Mouse (Mus musculus): ENCODE data around the gene Rhot1.

Gene Rhot1

DNA sequence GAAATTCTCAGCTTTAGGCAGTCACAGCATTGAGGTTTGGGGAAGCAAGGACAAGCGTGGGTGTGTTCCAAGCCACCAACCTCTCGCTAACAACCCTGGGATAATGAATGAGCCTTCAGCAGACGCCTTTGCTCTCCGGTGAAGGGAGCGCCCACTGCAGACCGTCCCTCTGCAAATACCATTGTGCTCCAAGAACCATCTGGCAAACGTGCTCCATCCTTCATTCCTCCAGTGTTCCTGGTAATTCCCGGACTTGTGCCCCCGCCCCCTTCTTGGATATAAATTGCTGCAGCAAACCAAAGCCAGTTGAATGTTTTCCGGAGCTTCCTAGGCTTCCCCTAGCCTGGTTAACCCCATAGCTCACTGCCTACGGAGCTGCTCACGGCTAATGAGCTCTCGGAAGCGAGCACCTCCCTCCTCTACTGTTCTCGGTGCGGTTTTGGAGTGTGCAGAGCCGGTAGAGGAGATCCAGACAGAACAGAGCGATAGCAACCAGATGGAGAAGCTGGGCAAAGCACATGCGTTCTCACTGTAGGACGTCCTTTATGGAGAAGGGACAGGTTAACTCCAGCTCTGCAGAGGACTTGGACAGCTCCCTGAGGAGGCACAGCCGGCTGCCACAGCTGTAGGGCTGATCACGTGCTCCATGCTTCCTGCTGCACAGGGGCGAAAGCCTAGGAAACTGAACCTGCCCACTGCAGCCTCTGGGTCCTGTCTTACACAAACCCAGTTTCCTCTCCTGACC is 81.1 kb downstream of the Rhot1 start:
- peak; percentile 65 to 72 for DNase-seq (ENCODE audit: low spot score in 2 of 2)

DNA sequence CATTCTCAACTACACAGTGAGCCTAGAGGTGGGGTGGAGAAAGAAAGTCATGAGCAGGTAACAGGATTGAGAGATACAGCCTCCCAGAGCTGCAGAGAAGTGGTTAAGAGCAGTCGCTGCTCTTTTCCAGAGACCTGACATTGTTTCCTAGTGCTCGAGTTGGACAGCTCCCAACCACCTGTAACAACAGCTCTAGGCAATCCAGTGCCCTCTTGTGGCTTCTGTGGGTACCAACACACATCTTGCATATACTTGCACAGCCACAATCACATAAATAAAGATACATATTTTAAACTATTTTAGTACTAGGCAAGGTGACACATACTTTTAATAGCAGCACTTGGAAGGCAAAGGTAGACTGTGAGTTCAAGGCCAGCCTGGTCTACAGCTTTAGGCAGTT is 82.2 kb downstream of the Rhot1 start:
- DNase-seq (ENCODE audit: low spot score in 2 of 2): no peak

DNA sequence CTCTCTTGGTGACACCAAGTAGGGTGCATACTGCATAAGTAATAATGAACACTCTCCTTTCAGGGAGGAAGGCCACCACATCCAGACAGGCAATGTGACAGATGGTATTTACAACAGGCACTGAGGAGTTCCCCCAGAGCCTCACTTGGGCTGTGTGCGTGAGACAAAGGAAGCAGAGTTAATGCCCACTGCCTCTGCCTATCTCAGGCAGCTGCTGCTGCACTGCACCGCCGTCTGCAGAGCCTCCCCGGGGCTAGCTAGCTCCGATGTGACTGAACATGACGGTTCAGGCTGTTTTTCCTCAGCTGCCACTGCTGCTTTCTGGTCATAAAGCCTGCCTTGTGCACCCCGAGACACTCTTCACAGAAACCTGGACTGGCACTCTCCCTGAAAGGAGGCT is 83.6 kb downstream of the Rhot1 start:
- DNase-seq (ENCODE audit: low spot score in 2 of 2): no peak

- DNase-seq (ENCODE audit: low spot score in 2 of 2): no peak
These were observed 86.2 kb downstream of the Rhot1 start for GRCm38 (mm10) chr11:80295066-80295465.

DNA sequence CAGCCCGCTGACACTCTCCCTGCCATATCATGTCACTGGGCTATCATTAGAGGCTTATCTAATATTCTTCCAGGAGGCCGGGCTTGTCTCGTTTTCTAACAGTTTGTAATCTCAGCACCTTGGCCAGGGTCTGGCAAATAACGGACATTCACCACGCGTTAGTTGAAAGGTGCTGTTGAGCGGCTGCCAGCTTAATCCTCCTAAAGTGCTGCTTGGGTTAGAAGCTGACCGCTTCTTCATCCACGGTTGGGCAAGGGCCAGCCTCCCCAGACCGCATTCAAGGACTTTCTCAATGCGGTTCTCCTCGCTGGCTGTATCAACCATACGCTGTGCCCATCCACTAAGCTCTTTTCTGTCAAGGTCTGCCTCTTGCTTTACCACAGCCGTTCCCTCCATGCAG is 87.0 kb downstream of the Rhot1 start:
- DNase-seq (ENCODE audit: low spot score in 2 of 2): no peak

DNA sequence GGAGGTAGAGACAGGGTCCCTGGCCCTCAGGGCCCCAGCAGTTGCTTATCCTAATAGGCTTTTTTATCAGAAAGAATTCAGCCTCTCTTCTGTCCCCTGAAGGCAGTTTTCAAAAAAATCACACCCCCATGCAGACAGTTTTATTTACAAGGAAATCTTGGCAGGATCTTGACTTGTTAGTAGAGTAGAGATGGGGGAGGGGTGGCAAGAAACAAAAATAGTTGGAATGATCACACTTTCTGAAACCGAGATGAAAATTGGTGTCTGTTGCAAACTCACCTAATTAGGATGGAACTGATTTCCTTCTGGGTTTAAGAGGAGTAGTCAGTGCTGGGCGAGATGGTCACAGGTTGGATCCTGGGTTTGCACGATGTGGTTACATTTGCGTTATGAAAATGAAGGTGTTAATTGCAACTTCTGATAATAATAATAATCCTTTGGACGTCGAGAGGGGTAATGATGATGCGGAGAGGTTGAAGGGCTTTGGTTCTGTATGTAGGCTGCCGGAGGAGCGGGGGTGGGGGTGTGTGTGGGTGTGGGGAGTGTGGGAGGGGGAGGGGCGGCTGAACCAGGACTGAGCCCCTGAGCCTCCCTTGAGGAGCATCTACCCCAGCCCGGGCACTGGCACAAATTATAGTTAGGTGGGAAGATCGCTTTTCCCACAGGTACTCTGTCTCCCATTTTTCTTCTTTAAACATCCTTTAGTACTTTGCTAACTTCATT is 90.9 kb downstream of the Rhot1 start:
- peak in 1 of 2 experiments; percentile 51 for DNase-seq (ENCODE audit: low spot score in 2 of 2)

- DNase-seq (ENCODE audit: low spot score in 2 of 2): peak; percentile 35 to 56
These were observed 91.9 kb downstream of the Rhot1 start, which contains the start of gene Rhbdl3 for GRCm38 (mm10) chr11:80300551-80301315. TSS of gene Rhbdl3 (plus strand) at chr11:80300912.

- DNase-seq (ENCODE audit: low spot score in 2 of 2): peak; percentile 26 to 37
These were observed 92.7 kb downstream of the Rhot1 start for GRCm38 (mm10) chr11:80301316-80302045.

DNA sequence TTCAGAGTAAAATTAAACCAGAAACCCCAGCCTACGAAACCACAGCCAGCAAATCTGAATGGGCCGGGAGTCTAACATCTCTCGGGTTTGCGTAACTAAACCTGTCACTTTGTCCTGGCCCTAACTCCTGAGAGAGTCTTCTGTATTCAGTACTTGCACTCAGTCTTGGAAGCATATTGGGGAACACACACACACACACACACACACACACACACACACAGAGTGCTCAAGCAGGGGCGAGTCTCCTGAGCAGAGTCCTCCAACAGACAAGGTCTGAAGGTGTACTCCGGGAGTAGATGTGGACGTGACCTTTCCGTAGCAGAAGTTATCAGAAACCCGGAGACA is 93.2 kb downstream of the Rhot1 start:
- DNase-seq (ENCODE audit: low spot score in 2 of 2): peak in 1 of 2 experiments; percentile 11

- peak; percentile 79 to 84 for DNase-seq (ENCODE audit: low spot score in 2 of 2)
These were observed 93.7 kb downstream of the Rhot1 start for GRCm38 (mm10) chr11:80302536-80302935.

DNA sequence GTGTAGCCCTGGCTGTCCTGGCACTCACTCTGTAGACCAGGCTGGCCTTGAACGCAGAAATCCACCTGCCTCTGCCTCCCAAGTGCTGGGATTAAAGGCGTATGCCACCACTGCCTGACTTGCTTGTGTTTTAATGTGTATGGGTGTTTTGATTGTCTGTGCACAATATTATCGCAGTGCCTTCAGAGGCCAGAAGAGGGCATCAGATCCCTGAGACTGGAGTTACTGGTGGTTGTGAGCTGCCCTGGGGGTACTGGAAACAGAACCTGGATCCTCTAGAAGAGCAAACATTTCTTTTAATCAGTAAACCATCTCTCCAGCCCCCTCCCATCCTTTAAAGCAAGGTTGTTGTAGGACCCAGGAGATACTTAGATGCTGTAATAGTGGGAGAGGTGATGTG is 94.9 kb downstream of the Rhot1 start:
- DNase-seq (ENCODE audit: low spot score in 2 of 2): no peak

DNA sequence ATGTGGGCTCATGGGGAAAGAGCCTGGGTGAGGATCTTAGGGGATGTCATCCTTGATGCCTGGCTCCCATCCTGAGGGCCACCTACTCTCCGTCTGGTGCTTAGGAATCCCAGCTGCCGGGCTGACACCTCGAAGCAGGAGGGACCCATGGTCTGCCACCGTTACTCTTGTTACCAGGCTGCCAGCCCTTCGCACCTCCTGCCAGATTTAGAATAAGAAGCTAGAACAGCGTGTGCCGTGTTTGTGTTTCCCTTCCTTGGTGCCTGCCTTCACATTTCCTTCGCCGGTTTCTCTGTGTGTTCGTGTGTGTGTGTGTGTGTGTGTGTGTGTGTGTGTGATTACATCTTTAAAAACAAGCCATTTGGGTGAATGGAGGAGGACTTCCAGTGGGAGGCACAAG is 96.0 kb downstream of the Rhot1 start:
- peak; percentile 81 to 85 for DNase-seq (ENCODE audit: low spot score in 2 of 2)

DNA sequence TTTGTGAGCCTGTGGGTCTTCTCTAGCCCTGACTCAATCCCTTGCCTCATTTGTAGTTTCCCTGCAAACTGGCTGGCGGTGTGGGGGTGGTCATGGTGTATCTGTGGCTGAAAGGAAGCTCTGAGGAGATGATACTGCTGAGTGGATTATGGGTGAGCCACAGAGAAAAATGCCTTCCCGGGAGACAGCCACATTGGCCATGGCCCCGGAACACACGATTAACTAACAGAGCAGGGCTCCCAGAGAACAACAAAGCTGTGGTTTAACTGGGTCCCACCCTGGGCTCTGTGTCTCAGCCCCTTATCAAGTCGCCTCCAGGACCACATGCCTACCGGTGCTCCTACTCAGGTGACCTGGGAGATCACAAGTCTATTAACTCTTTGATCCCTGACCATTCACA is 99.7 kb downstream of the Rhot1 start:
- no peak for DNase-seq (ENCODE audit: low spot score in 2 of 2)

DNA sequence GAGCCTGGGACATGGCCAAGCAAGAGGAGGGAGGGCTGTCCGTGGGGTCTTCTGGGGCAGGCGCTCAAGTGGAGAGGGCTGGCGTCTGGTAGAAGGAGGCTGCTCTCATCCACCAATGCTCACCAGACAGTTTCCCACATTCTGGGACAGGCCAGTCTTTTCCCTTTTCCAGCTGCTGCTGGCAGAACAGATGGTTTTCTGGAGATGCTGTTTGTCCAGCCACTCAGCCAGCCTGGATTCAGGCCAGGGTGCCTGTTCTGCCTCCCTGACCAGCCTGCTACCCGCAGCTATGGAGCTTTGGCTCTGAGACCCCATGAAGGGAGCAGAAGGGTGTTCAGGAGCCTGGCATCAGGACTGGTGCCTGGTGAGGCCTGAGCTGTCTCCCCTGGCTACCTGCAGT is 102.5 kb downstream of the Rhot1 start:
- no peak for DNase-seq (ENCODE audit: low spot score in 2 of 2)

GRCm38 (mm10) chr11:80312049-80312448 is 103.2 kb downstream of the Rhot1 start:
- DNase-seq (ENCODE audit: low spot score in 2 of 2): no peak

- no peak for DNase-seq (ENCODE audit: low spot score in 2 of 2)
These were observed 103.7 kb downstream of the Rhot1 start for GRCm38 (mm10) chr11:80312565-80312964.

GRCm38 (mm10) chr11:80313462-80313861 is 104.6 kb downstream of the Rhot1 start:
- DNase-seq (ENCODE audit: low spot score in 2 of 2): no peak

DNA sequence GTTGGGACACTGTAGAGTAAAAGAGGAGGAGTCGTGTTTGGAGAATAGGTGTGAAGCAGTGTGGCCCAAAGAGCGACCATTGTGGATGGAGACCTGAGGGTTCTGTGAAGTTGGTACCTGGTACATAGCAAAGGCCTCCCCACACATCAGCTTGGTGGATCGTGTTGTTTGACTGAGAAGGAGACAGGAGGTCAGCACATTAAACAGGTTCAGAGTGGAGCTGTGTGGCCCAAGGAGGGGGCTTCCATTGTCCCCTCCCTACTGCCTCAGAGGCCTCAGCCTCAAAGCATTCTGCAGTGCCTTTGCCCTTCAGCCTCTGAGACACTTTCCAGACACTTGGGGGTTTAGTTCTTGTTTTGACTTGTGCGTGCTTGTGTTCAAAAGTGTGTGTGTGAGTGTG is 105.1 kb downstream of the Rhot1 start:
- DNase-seq (ENCODE audit: low spot score in 2 of 2): no peak

DNA sequence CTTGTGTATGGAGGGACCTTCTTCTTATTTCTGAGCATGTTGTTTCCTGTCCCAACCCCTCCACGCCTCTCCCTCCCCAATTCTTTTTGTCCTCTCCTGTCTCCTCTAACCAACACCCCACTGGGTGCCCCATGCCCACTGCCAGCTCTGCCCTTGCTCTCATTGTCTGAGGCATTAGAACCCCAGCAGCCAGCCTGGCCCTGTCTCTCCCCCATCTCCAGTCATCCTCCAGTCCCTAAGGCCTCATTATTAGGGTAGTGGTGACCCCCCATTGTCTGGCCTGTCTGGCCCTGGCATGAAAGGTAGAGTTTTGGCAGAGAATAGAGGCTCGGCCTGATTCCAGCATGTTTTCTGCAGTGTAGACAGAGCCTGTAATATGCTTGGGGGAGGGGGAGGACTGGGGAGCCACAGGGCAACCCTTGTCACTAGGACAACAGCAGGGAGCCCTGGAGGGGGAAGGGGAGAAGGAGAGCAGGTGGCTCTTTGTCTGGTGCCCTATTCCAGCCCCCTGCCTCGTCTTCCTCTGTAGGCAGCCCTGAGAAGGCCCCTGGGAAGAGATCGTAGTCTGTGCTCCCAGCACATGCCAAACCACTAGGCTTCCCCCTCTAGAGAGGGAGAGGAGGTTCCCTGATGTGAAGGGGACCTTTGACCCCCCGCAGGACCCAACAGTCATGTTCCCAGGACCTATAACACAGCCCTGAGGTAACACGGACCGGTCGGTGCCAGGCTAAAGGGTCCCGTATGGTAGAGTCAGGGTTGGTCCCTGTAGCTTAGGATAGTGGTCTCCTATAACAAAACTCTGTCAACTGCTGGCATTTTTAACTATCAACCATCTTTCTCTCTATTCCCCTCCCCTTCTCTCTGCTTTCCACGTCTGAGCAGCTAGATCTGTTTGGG is 107.2 kb downstream of the Rhot1 start:
- no peak for DNase-seq (ENCODE audit: low spot score in 2 of 2)

Measured in frontal cortex, postnatal 36 days (tissue).